Mouse (Mus musculus) liver, embryonic 14.5 days (tissue): ENCODE results near the gene Emp3. TPM values are rescaled to one million over a fixed set of nuclear protein-coding genes. Genes with fewer than 3 reads are reported as not detected.
"Not testable (repeated sequence)": the region's sequence is repeated elsewhere in the genome, so short reads cannot be mapped to it uniquely, and the experiment has no call there.

Experiments
- ATAC-seq: fragments of 200-750 bp; cut with Nextera tagmentation; 2 replicates; pipeline ENCODE4 v1.8.0; 2017; ENCODE audit warnings: moderate number of reproducible peaks, mild to moderate bottlenecking, moderate library complexity; ENCODE audit not compliant: insufficient read depth
- DNase-seq, 3 experiments: peaks; one replicate each; pipeline ENCODE4 v3.0.0-alpha.2; 2012 to 2013; ENCODE audit warnings: low read depth in 3 of 3, low spot score in 3 of 3
- H3K27ac ChIP-seq: fragments of 300-500 bp; sonication (generic); 2 replicates; pipeline ENCODE4 v1.5.1; 2014; ENCODE audit warnings: moderate library complexity, mild to moderate bottlenecking, control low read depth, inconsistent platforms
- H3K27me3 ChIP-seq: fragments of 300-500 bp; sonication (generic); 2 replicates; pipeline ENCODE4 v1.6.1; 2014; ENCODE audit warnings: mild to moderate bottlenecking, low read length, moderate library complexity; ENCODE audit not compliant: control insufficient read depth, insufficient read depth
- H3K36me3 ChIP-seq: fragments of 300-500 bp; sonication (generic); replicated peaks from 2 replicates; pipeline ENCODE4 v1.6.1; 2014; ENCODE audit warnings: low read depth; ENCODE audit not compliant: control insufficient read depth, insufficient read depth
- H3K4me1 ChIP-seq, 2 experiments: fragments of 200-500 bp in 1 of 2; fragments of 300-500 bp in 1 of 2; sonication (generic) in 1 of 2; replicated peaks; 2 replicates each; pipeline ENCODE4 v1.6.1; 2012 to 2014; ENCODE audit warnings: antibody characterized with exemption in 1 of 2, inconsistent platforms in 1 of 2, low read length in 1 of 2; ENCODE audit not compliant: control insufficient read depth in 2 of 2, insufficient read depth in 2 of 2
- H3K4me2 ChIP-seq: fragments of 300-500 bp; sonication (generic); 2 replicates; pipeline ENCODE4 v1.6.1; 2014; ENCODE audit warnings: low read depth, mild to moderate bottlenecking, control low read depth, moderate library complexity
- H3K4me3 ChIP-seq, 2 experiments: fragments of 200-500 bp in 1 of 2; fragments of 300-500 bp in 1 of 2; sonication (generic) in 1 of 2; 2 replicates each; pipeline ENCODE4 v1.5.1; 2012 to 2014; ENCODE audit warnings: low read depth in 2 of 2, low read length in 2 of 2, mild to moderate bottlenecking in 2 of 2, control low read depth in 1 of 2, inconsistent platforms in 1 of 2, moderate library complexity in 1 of 2; ENCODE audit not compliant: insufficient read depth in 1 of 2
- H3K9ac ChIP-seq: fragments of 300-500 bp; sonication (generic); replicated peaks from 2 replicates; pipeline ENCODE4 v1.6.1; 2014; ENCODE audit warnings: mild to moderate bottlenecking, control low read depth, moderate library complexity
- H3K9me3 ChIP-seq: fragments of 300-500 bp; sonication (generic); 2 replicates; pipeline ENCODE4 v1.6.1; 2016; ENCODE audit warnings: low read length, mixed read lengths; ENCODE audit not compliant: control insufficient read depth
- CTCF ChIP-seq: IDR thresholded peaks from 2 replicates; pipeline ENCODE4 v1.5.1; 2016; ENCODE audit warnings: antibody characterized with exemption, low read depth, control low read depth
- EP300 ChIP-seq: IDR thresholded peaks from 2 replicates; pipeline ENCODE4 v1.6.1; 2016; ENCODE audit warnings: antibody characterized with exemption, low read depth
- WGBS: fragments of 180-500 bp; shearing (Covaris S2); extraction: QIAGEN DNeasy Blood & Tissue Kit; methylation state at CpG from one replicate; pipeline ENCODE4 v1.1.7; 2014; ENCODE audit not compliant: insufficient replicate concordance; 5-methylcytosine and 5-hydroxymethylcytosine counted together
- polyA plus RNA-seq, 2 experiments: library from polyadenylated mRNA; depleted of rRNA in 1 of 2; stranded (reverse) in 1 of 2; unstranded in 1 of 2; fragments of >200 nt; fragmentation: Nextera tagmentation in 1 of 2; extraction: Ambion mirVana in 1 of 2; gene quantifications; 2 replicates each; pipeline versions ENCODE4 v1.2.1 to v1.2.3; 2012 to 2014

Gene Emp3
- polyA plus RNA-seq, 2 experiments = 29.0 to 54.9 TPM

- WGBS = 72% methylated on average over 9 of the region's 9 CpGs
- no peak for ATAC-seq
Observed at GRCm38 (mm10) chr7:45906622-45907021, 14.6 kb downstream of the Emp3 start.

GRCm38 (mm10) chr7:45902481-45903002, 18.7 kb downstream of the Emp3 start:
- Histone ChIP-seq H3K9ac (no peak overlapping the region), H3K4me1 (peaks cover 3 to 9% of the 10 kb centered on the region in 2 experiments; a peak in 3 of 4 replicates), H3K27ac (no peak overlapping the region), H3K4me3 (no peak overlapping the region), H3K4me2 (no peak overlapping the region), H3K36me3 (no peaks in the 10 kb centered on the region), H3K27me3 (no peaks in the 10 kb centered on the region), H3K9me3 (no peaks in the 10 kb centered on the region)
- TF ChIP-seq CTCF (no peak), EP300 (no peak)
- ATAC-seq = no peak
- WGBS = 70% methylated on average over 11 of the region's 12 CpGs
- DNase-seq = no peak

More at GRCm38 (mm10) chr7:45906622-45907021, 14.6 kb downstream of the Emp3 start:
- H3K27me3 ChIP-seq = no peaks in the 10 kb centered on the region
- no peak overlapping the region for H3K4me2 ChIP-seq
- H3K9me3 ChIP-seq = no peaks in the 10 kb centered on the region
- no peaks in the 10 kb centered on the region; the same call in 1 of the 2 replicates for H3K36me3 ChIP-seq
- peaks cover 0 to 2% of the 10 kb centered on the region in 2 experiments; a peak in 1 of 4 replicates for H3K4me1 ChIP-seq
- no peak overlapping the region for H3K4me3 ChIP-seq
- no peak for DNase-seq
- no peak overlapping the region for H3K9ac ChIP-seq
- H3K27ac ChIP-seq = no peak overlapping the region
- no peak for TF ChIP-seq CTCF
- TF ChIP-seq EP300 = no peak

- H3K9ac ChIP-seq = no peak overlapping the region
- H3K9me3 ChIP-seq = no peaks in the 10 kb centered on the region
- H3K4me2 ChIP-seq = no peak overlapping the region
- no peaks in the 10 kb centered on the region for H3K36me3 ChIP-seq
- peaks cover 5 to 13% of the 10 kb centered on the region in 2 experiments; a peak in 3 of 4 replicates for H3K4me1 ChIP-seq
- DNase-seq (peak; percentile 52 to 65 (median 56)), ATAC-seq (no peak)
- H3K27me3 ChIP-seq = no peaks in the 10 kb centered on the region
- WGBS = 39% methylated on average over 5 of the region's 5 CpGs
- TF ChIP-seq CTCF (no peak), EP300 (no peak)
- H3K27ac ChIP-seq = no peak overlapping the region
- no peak overlapping the region for H3K4me3 ChIP-seq
Observed at GRCm38 (mm10) chr7:45901562-45901961, 19.6 kb downstream of the Emp3 start.

DNA sequence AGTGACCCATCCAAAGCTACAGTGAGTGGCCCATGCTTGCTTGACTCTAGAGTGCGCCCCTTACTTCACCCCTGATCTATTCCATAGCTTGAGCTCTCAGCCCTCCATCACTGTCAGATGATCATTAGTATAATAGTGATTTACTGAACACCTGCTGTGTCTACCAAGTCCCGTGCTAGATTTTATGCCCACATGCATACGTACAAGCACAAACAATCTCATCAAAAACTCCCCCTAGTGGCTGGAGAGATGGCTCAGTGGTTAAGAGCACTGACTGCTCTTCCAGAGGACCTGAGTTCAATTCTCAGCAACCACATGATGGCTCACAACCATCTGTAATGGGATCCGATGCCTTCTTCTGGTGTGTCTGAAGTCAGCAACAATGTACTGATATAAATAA, 23.1 kb downstream of the Emp3 start:
- TF ChIP-seq CTCF = peak; percentile 65
- DNase-seq = peak in 1 of 3 experiments; percentile 59
- peak overlapping the region; percentile 28 to 54; a peak in 2 of 4 replicates for H3K4me3 ChIP-seq
- peak overlapping the region; percentile 94 for H3K4me2 ChIP-seq
- ATAC-seq, H3K27me3 ChIP-seq, H3K36me3 ChIP-seq, H3K9me3 ChIP-seq, H3K9ac ChIP-seq: not testable (repeated sequence)
- H3K27ac ChIP-seq = peak overlapping the region; percentile 60; the same call in 1 of the 2 replicates
- 38% methylated on average over 4 of the region's 4 CpGs for WGBS
- peaks cover 11 to 18% of the 10 kb centered on the region in 2 experiments for H3K4me1 ChIP-seq

- Histone ChIP-seq H3K9me3 (no peaks in the 10 kb centered on the region), H3K9ac (peak overlapping the region; percentile 61), H3K4me2 (peak overlapping the region; percentile 94), H3K36me3 (no peaks in the 10 kb centered on the region), H3K4me1 (peaks cover 11 to 18% of the 10 kb centered on the region in 2 experiments), H3K4me3 (peak overlapping the region; percentile 54 to 79), H3K27me3 (no peaks in the 10 kb centered on the region), H3K27ac (peak overlapping the region; percentile 60)
- under 1% methylated on average over 19 of the region's 19 CpGs for WGBS
- no peak for TF ChIP-seq CTCF
- no peak for TF ChIP-seq EP300
- DNase-seq (peak; percentile 44 to 51 (median 49)), ATAC-seq (peak; percentile 64)
Observed at GRCm38 (mm10) chr7:45897258-45897757, 23.9 kb downstream of the Emp3 start.
